Mouse (Mus musculus) MEL (cell line): ENCODE data around the gene Pgs1. TPM values are rescaled to one million over a fixed set of nuclear protein-coding genes. Genes with fewer than 3 reads are reported as not detected.

Source experiments
- DNase-seq: peaks from one replicate; pipeline ENCODE4 v3.0.0; 2011; ENCODE audit warnings: low read depth, low spot score
- H3K27ac ChIP-seq: 2 replicates; pipeline ENCODE4 v1.5.1; 2012; ENCODE audit warnings: low read depth, mild to moderate bottlenecking, control low read depth, low read length, moderate library complexity; ENCODE audit not compliant: control insufficient read depth
- H3K27me3 ChIP-seq, 2 experiments: fragments of 150-350 bp in 1 of 2; sonication (generic) in 1 of 2; 2 replicates each; pipeline ENCODE4 v1.6.1; 2012; ENCODE audit warnings: low read length in 2 of 2, mild to moderate bottlenecking in 2 of 2, improper control_type of control experiment in 1 of 2, moderate library complexity in 1 of 2; ENCODE audit not compliant: insufficient read depth in 2 of 2, control insufficient read depth in 1 of 2
- H3K36me3 ChIP-seq, 2 experiments: 2 replicates each; pipeline ENCODE4 v1.6.1; 2012 to 2014; ENCODE audit warnings: low read length in 2 of 2, improper control_type of control experiment in 1 of 2, inconsistent platforms in 1 of 2, mild to moderate bottlenecking in 1 of 2; ENCODE audit not compliant: insufficient read depth in 2 of 2, control insufficient read depth in 1 of 2
- H3K4me1 ChIP-seq, 2 experiments: fragments of 150-350 bp in 1 of 2; sonication (generic) in 1 of 2; 2 replicates each; pipeline ENCODE4 v1.6.1; 2012; ENCODE audit warnings: low read length in 2 of 2, improper control_type of control experiment in 1 of 2, mild to moderate bottlenecking in 1 of 2; ENCODE audit not compliant: insufficient read depth in 2 of 2, control insufficient read depth in 1 of 2
- H3K4me3 ChIP-seq, 2 experiments: fragments of 150-350 bp in 1 of 2; sonication (generic) in 1 of 2; 2 replicates each; pipeline ENCODE4 v1.5.1; 2012; ENCODE audit warnings: low read depth in 2 of 2, low read length in 2 of 2, mild to moderate bottlenecking in 2 of 2, moderate library complexity in 2 of 2, control low read depth in 1 of 2, improper control_type of control experiment in 1 of 2; ENCODE audit not compliant: control insufficient read depth in 1 of 2, insufficient read depth in 1 of 2
- H3K79me2 ChIP-seq: 2 replicates; pipeline ENCODE4 v1.6.1; 2012; ENCODE audit warnings: mild to moderate bottlenecking, low read length, moderate library complexity; ENCODE audit not compliant: control insufficient read depth, poor library complexity, insufficient read depth
- H3K9ac ChIP-seq: 2 replicates; pipeline ENCODE4 v1.6.1; 2012; ENCODE audit warnings: low read depth, mild to moderate bottlenecking, control low read depth, low read length, moderate library complexity; ENCODE audit not compliant: control insufficient read depth, poor library complexity, severe bottlenecking
- H3K9me3 ChIP-seq: fragments of 150-350 bp; sonication (generic); replicated peaks from 2 replicates; pipeline ENCODE4 v1.6.1; 2012; ENCODE audit warnings: mild to moderate bottlenecking, low read length, improper control_type of control experiment, moderate library complexity; ENCODE audit not compliant: insufficient read depth
- CHD1 ChIP-seq: IDR thresholded peaks from 2 replicates; pipeline ENCODE4 v1.6.1; 2012; ENCODE audit warnings: low read depth, mild to moderate bottlenecking, inconsistent platforms, low read length, improper control_type of control experiment
- CHD2 ChIP-seq: IDR thresholded peaks from 2 replicates; pipeline ENCODE4 v1.6.1; 2011; ENCODE audit warnings: low read length, improper control_type of control experiment
- CTCF ChIP-seq, 3 experiments: IDR thresholded peaks in 2 of 3; conservative IDR thresholded peaks in 1 of 3; 2 replicates each; pipeline ENCODE4 v1.5.1; 2011 to 2012; ENCODE audit warnings: low read length in 3 of 3, low read depth in 2 of 3, mild to moderate bottlenecking in 2 of 3, improper control_type of control experiment in 1 of 3, inconsistent platforms in 1 of 3, mixed read lengths in 1 of 3, moderate library complexity in 1 of 3; ENCODE audit not compliant: control insufficient read depth in 1 of 3, insufficient read depth in 1 of 3, poor library complexity in 1 of 3, severe bottlenecking in 1 of 3
- EP300 ChIP-seq, 2 experiments: IDR thresholded peaks; 2 replicates each; pipeline ENCODE4 v1.6.1; 2011; ENCODE audit warnings: improper control_type of control experiment in 2 of 2, low read length in 2 of 2, low read depth in 1 of 2, mild to moderate bottlenecking in 1 of 2
- ETS1 ChIP-seq: IDR thresholded peaks from 2 replicates; pipeline ENCODE4 v1.6.1; 2012; ENCODE audit warnings: low read depth, mild to moderate bottlenecking, inconsistent platforms, low read length, improper control_type of control experiment, moderate library complexity
- GATA1 ChIP-seq: IDR thresholded peaks from 2 replicates; pipeline ENCODE4 v1.6.1; 2011; ENCODE audit warnings: low read depth, low read length, improper control_type of control experiment
- HCFC1 ChIP-seq: IDR thresholded peaks from 2 replicates; pipeline ENCODE4 v1.6.1; 2012; ENCODE audit warnings: low read depth, mild to moderate bottlenecking, inconsistent platforms, low read length, improper control_type of control experiment, moderate library complexity
- JUND ChIP-seq: IDR thresholded peaks from 2 replicates; pipeline ENCODE4 v1.6.1; 2011; ENCODE audit warnings: low read depth, mild to moderate bottlenecking, improper control_type of control experiment, low read length
- MAX ChIP-seq: IDR thresholded peaks from 2 replicates; pipeline ENCODE4 v1.6.1; 2011; ENCODE audit warnings: low read length, improper control_type of control experiment
- MEF2A ChIP-seq: IDR thresholded peaks from 2 replicates; pipeline ENCODE4 v1.6.1; 2014; ENCODE audit warnings: low read depth, mild to moderate bottlenecking, inconsistent platforms, low read length, improper control_type of control experiment; ENCODE audit not compliant: poor library complexity, insufficient replicate concordance, severe bottlenecking; ENCODE audit errors: extremely low read depth
- MYB ChIP-seq: IDR thresholded peaks from 2 replicates; pipeline ENCODE4 v1.6.1; 2011; ENCODE audit warnings: mild to moderate bottlenecking, low read depth, low read length, improper control_type of control experiment
- MYC ChIP-seq: IDR thresholded peaks from 2 replicates; pipeline ENCODE4 v1.6.1; 2011; ENCODE audit warnings: low read depth, mild to moderate bottlenecking, low read length, improper control_type of control experiment, moderate library complexity
- NELFE ChIP-seq: IDR thresholded peaks from 2 replicates; pipeline ENCODE4 v1.6.1; 2011; ENCODE audit warnings: low read depth, low read length, improper control_type of control experiment
- NRF1 ChIP-seq: IDR thresholded peaks from 2 replicates; pipeline ENCODE4 v1.6.1; 2014; ENCODE audit warnings: low read depth, mild to moderate bottlenecking, inconsistent platforms, low read length, improper control_type of control experiment, moderate library complexity; ENCODE audit not compliant: poor library complexity, insufficient read depth, severe bottlenecking
- POLR2A ChIP-seq, 2 experiments: IDR thresholded peaks; 2 replicates each; pipeline ENCODE4 v1.6.1; 2011 to 2012; ENCODE audit warnings: low read length in 2 of 2, mild to moderate bottlenecking in 2 of 2, control low read depth in 1 of 2, improper control_type of control experiment in 1 of 2, low read depth in 1 of 2, moderate library complexity in 1 of 2; ENCODE audit not compliant: control insufficient read depth in 1 of 2, insufficient read depth in 1 of 2, poor library complexity in 1 of 2
- POLR2AphosphoS2 ChIP-seq: IDR thresholded peaks from 2 replicates; pipeline ENCODE4 v1.6.1; 2011; ENCODE audit warnings: low read length, improper control_type of control experiment
- POLR2AphosphoS5 ChIP-seq: IDR thresholded peaks from 2 replicates; pipeline ENCODE4 v1.6.1; 2012; ENCODE audit warnings: low read depth, borderline replicate concordance, mild to moderate bottlenecking, inconsistent platforms, low read length, moderate library complexity, mixed read lengths
- RAD21 ChIP-seq: IDR thresholded peaks from 2 replicates; pipeline ENCODE4 v1.6.1; 2011; ENCODE audit warnings: mild to moderate bottlenecking, low read depth, low read length, improper control_type of control experiment
- RCOR1 ChIP-seq: IDR thresholded peaks from 2 replicates; pipeline ENCODE4 v1.6.1; 2012; ENCODE audit warnings: low read depth, mild to moderate bottlenecking, inconsistent platforms, low read length, improper control_type of control experiment
- SIN3A ChIP-seq: IDR thresholded peaks from 2 replicates; pipeline ENCODE4 v1.6.1; 2012; ENCODE audit warnings: low read length, improper control_type of control experiment, inconsistent platforms
- TAL1 ChIP-seq: IDR thresholded peaks from 2 replicates; pipeline ENCODE4 v1.6.1; 2012; ENCODE audit warnings: mild to moderate bottlenecking, inconsistent platforms, low read length, moderate library complexity, mixed read lengths
- TCF12 ChIP-seq: IDR thresholded peaks from 2 replicates; pipeline ENCODE4 v1.6.1; 2014; ENCODE audit warnings: low read depth, mild to moderate bottlenecking, inconsistent platforms, low read length, improper control_type of control experiment, moderate library complexity
- UBTF ChIP-seq: IDR thresholded peaks from 2 replicates; pipeline ENCODE4 v1.6.1; 2012; ENCODE audit warnings: low read depth, mild to moderate bottlenecking, inconsistent platforms, low read length, improper control_type of control experiment, moderate library complexity, borderline replicate concordance; ENCODE audit not compliant: insufficient read depth
- USF1 ChIP-seq: IDR thresholded peaks from 2 replicates; pipeline ENCODE4 v1.6.1; 2014; ENCODE audit warnings: low read depth, mild to moderate bottlenecking, inconsistent platforms, low read length, improper control_type of control experiment, moderate library complexity
- USF2 ChIP-seq, 2 experiments: IDR thresholded peaks; 2 replicates each; pipeline ENCODE4 v1.6.1; 2011 to 2012; ENCODE audit warnings: improper control_type of control experiment in 2 of 2, low read length in 2 of 2, borderline replicate concordance in 1 of 2, inconsistent platforms in 1 of 2, low read depth in 1 of 2, mild to moderate bottlenecking in 1 of 2; ENCODE audit not compliant: insufficient read depth in 1 of 2
- ZC3H11A ChIP-seq: IDR thresholded peaks from 2 replicates; pipeline ENCODE4 v1.6.1; 2012; ENCODE audit warnings: low read depth, mild to moderate bottlenecking, inconsistent platforms, low read length, improper control_type of control experiment
- ZMIZ1 ChIP-seq: IDR thresholded peaks from 2 replicates; pipeline ENCODE4 v1.6.1; 2012; ENCODE audit warnings: low read depth, mild to moderate bottlenecking, inconsistent platforms, low read length, improper control_type of control experiment, moderate library complexity
- ZNF384 ChIP-seq: IDR thresholded peaks from 2 replicates; pipeline ENCODE4 v1.6.1; 2012; ENCODE audit warnings: low read depth, mild to moderate bottlenecking, inconsistent platforms, low read length, improper control_type of control experiment
- polyA plus RNA-seq, 2 experiments: library from polyadenylated mRNA; stranded (reverse) in 1 of 2; unstranded in 1 of 2; fragments of >175 nt in 1 of 2; fragments of >200 nt in 1 of 2; gene quantifications; 2 replicates each; pipeline versions ENCODE4 v1.2.1 to v1.2.4; 2012; ENCODE audit warnings: low replicate concordance in 2 of 2, low read depth in 1 of 2; ENCODE audit not compliant: insufficient read length in 2 of 2, insufficient read depth in 1 of 2, missing spikeins in 1 of 2
- total RNA-seq: library from RNA; depleted of rRNA; stranded (reverse); fragments of 300-350 nt; gene quantifications from 2 replicates; pipeline ENCODE4 v1.2.3, GENCODE M21; 2012

The Pgs1 gene
- total and polyA plus RNA-seq, 3 experiments: 48.6 to 61.6 TPM; not detected in 1

GRCm38 (mm10) chr11:117973569-117973968 is 12.5 kb upstream of the Pgs1 start:
- H3K36me3 ChIP-seq: no peaks in the 10 kb centered on the region
- no peaks in the 10 kb centered on the region for H3K9me3 ChIP-seq
- H3K4me1 ChIP-seq: no peaks in the 10 kb centered on the region
- H3K9ac ChIP-seq: no peak overlapping the region
- H3K79me2 ChIP-seq: peaks cover 2% of the 10 kb centered on the region; the same call in 1 of the 2 replicates
- H3K27me3 ChIP-seq: peaks cover 38 to 56% of the 10 kb centered on the region in 2 experiments
- no peak overlapping the region for H3K27ac ChIP-seq
- DNase-seq: no peak
- TF ChIP-seq MEF2A: no peak
- TF ChIP-seq MYB: no peak
- TF ChIP-seq MAX: no peak
- no peak for TF ChIP-seq CTCF (IDR thresholded peaks at IDR 0.05 in 2 of 3, conservative IDR thresholded peaks at IDR 0.05 in 1 of 3; ENCODE audit: control insufficient read depth in 1 of 3, insufficient read depth in 1 of 3, low read depth in 2 of 3, low read length in 3 of 3, poor library complexity in 1 of 3, severe bottlenecking in 1 of 3)
- TF ChIP-seq USF1: no peak
- no peak for TF ChIP-seq NELFE
- TF ChIP-seq ZNF384: no peak
- TF ChIP-seq USF2 (IDR thresholded peaks at IDR 0.05; ENCODE audit: borderline replicate concordance in 1 of 2, insufficient read depth in 1 of 2, low read depth in 1 of 2, low read length in 2 of 2): no peak
- no peak for TF ChIP-seq JUND
- TF ChIP-seq TCF12: no peak
- no peak for TF ChIP-seq POLR2AphosphoS5
- TF ChIP-seq ZC3H11A: no peak
- TF ChIP-seq POLR2A (IDR thresholded peaks at IDR 0.05; ENCODE audit: control insufficient read depth in 1 of 2, insufficient read depth in 1 of 2, low read depth in 1 of 2, low read length in 2 of 2, poor library complexity in 1 of 2): no peak
- no peak for TF ChIP-seq ETS1
- TF ChIP-seq CHD1: no peak
- TF ChIP-seq HCFC1: no peak
- no peak for TF ChIP-seq UBTF
- TF ChIP-seq ZMIZ1: no peak
- no peak for TF ChIP-seq GATA1
- no peak overlapping the region for H3K4me3 ChIP-seq

- TF ChIP-seq SIN3A (no peak), CHD2 (no peak), NRF1 (no peak), HCFC1 (no peak), ZNF384 (no peak), POLR2AphosphoS2 (no peak), EP300 (IDR thresholded peaks at IDR 0.05; ENCODE audit: low read depth in 1 of 2, low read length in 2 of 2) (no peak), MYC (no peak), POLR2AphosphoS5 (no peak), TAL1 (no peak), MYB (no peak), TCF12 (no peak), RCOR1 (no peak), RAD21 (no peak)
- TF ChIP-seq, all 39 proteins: peak for 0
- Histone ChIP-seq H3K36me3 (no peaks in the 10 kb centered on the region), H3K9me3 (no peaks in the 10 kb centered on the region), H3K27me3 (peaks cover 46 to 62% of the 10 kb centered on the region in 2 experiments), H3K27ac (no peak overlapping the region), H3K79me2 (no peaks in the 10 kb centered on the region), H3K9ac (no peak overlapping the region), H3K4me1 (no peaks in the 10 kb centered on the region), H3K4me3 (no peak overlapping the region)
- no peak for DNase-seq
Measured at GRCm38 (mm10) chr11:117974327-117975125, 11.6 kb upstream of the Pgs1 start.
